Mouse (Mus musculus): ENCODE measurements at regions not wholly inside any gene's neighbourhood (a gene's known extent, or its start where the extent isn't known, plus 50 kb on each side); places are given as distances from the start of the nearest gene placed in this dataset.

GRCm38 (mm10) chr8:92427801-92428200, 70.4 kb downstream of the Irx5 start:
- Histone ChIP-seq H3K4me1 (ENCODE audit: control insufficient read depth, insufficient read depth, low read length) (no peaks in the 10 kb centered on the region), H3K9me3 (replicated peaks; ENCODE audit: control insufficient read depth, low read length) (no peaks in the 10 kb centered on the region)

GRCm38 (mm10) chr8:92437075-92437663, 79.7 kb downstream of the Irx5 start:
- no peak overlapping the region for H3K4me2 ChIP-seq (ENCODE audit: low read depth, low read length)
- no peaks in the 10 kb centered on the region for H3K36me3 ChIP-seq (ENCODE audit: control insufficient read depth, insufficient read depth, low read length)
- H3K4me3 ChIP-seq (replicated peaks; ENCODE audit: low read length) = no peak overlapping the region
- no peaks in the 10 kb centered on the region for H3K9me3 ChIP-seq (replicated peaks; ENCODE audit: control insufficient read depth, low read length)
- H3K27ac ChIP-seq (ENCODE audit: low read length) = no peak overlapping the region
- 65% methylated on average over 15 of the region's 15 CpGs for WGBS
- H3K9ac ChIP-seq (ENCODE audit: low read length) = no peak overlapping the region
- H3K27me3 ChIP-seq (ENCODE audit: control insufficient read depth, insufficient read depth, low read length) = no peaks in the 10 kb centered on the region
- no peak for ATAC-seq (ENCODE audit: insufficient read depth, low FRiP score)
- no peaks in the 10 kb centered on the region for H3K4me1 ChIP-seq (ENCODE audit: control insufficient read depth, insufficient read depth, low read length)

More at GRCm38 (mm10) chr8:92427801-92428200, 70.4 kb downstream of the Irx5 start:
- Histone ChIP-seq H3K4me2 (ENCODE audit: low read depth, low read length) (no peak overlapping the region), H3K27me3 (ENCODE audit: control insufficient read depth, insufficient read depth, low read length) (no peaks in the 10 kb centered on the region), H3K27ac (ENCODE audit: low read length) (no peak overlapping the region), H3K9ac (ENCODE audit: low read length) (no peak overlapping the region), H3K36me3 (ENCODE audit: control insufficient read depth, insufficient read depth, low read length) (no peaks in the 10 kb centered on the region), H3K4me3 (replicated peaks; ENCODE audit: low read length) (no peak overlapping the region)
- ATAC-seq (ENCODE audit: insufficient read depth, low FRiP score) = no peak
- 69% methylated on average over 9 of the region's 9 CpGs for WGBS

DNA sequence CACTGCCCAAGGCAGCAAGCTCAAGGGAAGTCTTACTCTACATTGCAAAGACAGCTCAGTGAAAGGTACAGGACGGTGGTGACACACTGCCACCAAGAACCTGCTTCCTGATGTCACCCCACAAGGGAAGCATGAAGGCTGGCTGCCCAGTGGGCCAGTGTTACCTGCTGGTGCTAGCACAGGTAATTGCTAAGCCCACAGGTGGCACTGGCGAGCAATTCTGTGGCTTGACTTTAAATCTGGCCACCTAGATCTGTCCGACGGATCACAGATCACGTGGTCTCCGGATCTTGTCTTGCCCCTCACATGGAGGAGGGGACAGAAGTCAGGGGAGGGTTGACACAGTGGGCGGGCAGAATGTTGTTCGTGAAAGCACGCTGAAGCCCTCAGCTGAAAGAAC, 80.9 kb downstream of the Irx5 start:
- H3K4me2 ChIP-seq (ENCODE audit: low read depth, low read length) = no peak overlapping the region

GRCm38 (mm10) chr8:92439713-92440436, 82.5 kb downstream of the Irx5 start:
- Histone ChIP-seq H3K27me3 (ENCODE audit: control insufficient read depth, insufficient read depth, low read length) (no peaks in the 10 kb centered on the region), H3K36me3 (ENCODE audit: control insufficient read depth, insufficient read depth, low read length) (no peaks in the 10 kb centered on the region), H3K9ac (ENCODE audit: low read length) (no peak overlapping the region), H3K4me1 (ENCODE audit: control insufficient read depth, insufficient read depth, low read length) (no peaks in the 10 kb centered on the region), H3K4me2 (ENCODE audit: low read depth, low read length) (no peak overlapping the region), H3K27ac (ENCODE audit: low read length) (no peak overlapping the region), H3K9me3 (replicated peaks; ENCODE audit: control insufficient read depth, low read length) (no peaks in the 10 kb centered on the region), H3K4me3 (replicated peaks; ENCODE audit: low read length) (no peak overlapping the region)
- no peak for ATAC-seq (ENCODE audit: insufficient read depth, low FRiP score)
- WGBS = 53% methylated on average over 9 of the region's 9 CpGs

More for the DNA sequence above, 80.9 kb downstream of the Irx5 start:
- Histone ChIP-seq H3K4me1 (ENCODE audit: control insufficient read depth, insufficient read depth, low read length) (no peaks in the 10 kb centered on the region), H3K27ac (ENCODE audit: low read length) (no peak overlapping the region), H3K36me3 (ENCODE audit: control insufficient read depth, insufficient read depth, low read length) (no peaks in the 10 kb centered on the region), H3K9me3 (replicated peaks; ENCODE audit: control insufficient read depth, low read length) (no peaks in the 10 kb centered on the region), H3K9ac (ENCODE audit: low read length) (no peak overlapping the region), H3K4me3 (replicated peaks; ENCODE audit: low read length) (no peak overlapping the region), H3K27me3 (ENCODE audit: control insufficient read depth, insufficient read depth, low read length) (no peaks in the 10 kb centered on the region)
- no peak for ATAC-seq (ENCODE audit: insufficient read depth, low FRiP score)
- 36% methylated on average over 9 of the region's 9 CpGs for WGBS

DNA sequence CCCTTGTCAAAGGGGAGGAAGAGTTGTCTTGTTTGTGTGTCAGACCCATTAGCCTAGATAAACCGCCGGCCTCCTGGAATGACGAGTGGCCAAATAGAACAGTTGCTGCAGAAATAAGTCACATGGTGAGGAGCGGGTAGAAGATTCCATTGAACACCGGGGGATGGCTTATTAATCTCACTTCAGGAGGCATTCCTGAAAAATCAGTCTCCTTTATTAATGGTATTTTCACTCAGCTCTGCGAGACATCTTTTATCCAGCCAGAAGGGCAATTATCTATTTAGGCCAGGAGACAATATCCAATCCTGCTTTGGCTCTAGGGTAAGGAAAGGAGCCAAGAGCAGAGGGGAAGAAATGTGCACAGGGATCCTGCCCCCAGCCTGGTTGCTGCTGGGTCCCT, 84.7 kb downstream of the Irx5 start:
- H3K27ac ChIP-seq (ENCODE audit: low read length) = no peak overlapping the region
- 38% methylated on average over 6 of the region's 6 CpGs for WGBS

DNA sequence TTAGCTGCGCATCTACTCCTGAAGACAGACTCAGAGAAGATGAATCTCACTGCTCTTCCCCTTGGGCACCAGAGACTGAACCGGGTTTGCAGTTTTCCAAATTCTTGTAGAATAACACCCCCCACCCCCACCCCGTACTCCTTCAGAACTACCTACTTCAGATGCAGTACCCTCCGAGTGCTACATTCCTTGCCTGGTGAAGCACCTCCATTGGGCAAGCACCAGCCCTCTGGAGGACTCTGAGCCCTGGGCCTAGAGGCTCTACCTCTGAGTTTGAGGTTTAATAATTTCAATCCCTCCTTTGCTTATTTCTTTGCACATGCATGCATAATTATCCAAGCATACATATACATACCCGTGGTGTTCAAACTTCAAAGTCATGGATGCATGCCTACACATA, 101.9 kb downstream of the Irx5 start:
- H3K9ac ChIP-seq (ENCODE audit: low read length) = no peak overlapping the region
- 81% methylated on average over 5 of the region's 5 CpGs for WGBS
- H3K27me3 ChIP-seq (ENCODE audit: control insufficient read depth, insufficient read depth, low read length) = peaks cover 40% of the 10 kb centered on the region

More for the DNA sequence above, 84.7 kb downstream of the Irx5 start:
- no peak overlapping the region for H3K4me3 ChIP-seq (replicated peaks; ENCODE audit: low read length)
- no peaks in the 10 kb centered on the region for H3K36me3 ChIP-seq (ENCODE audit: control insufficient read depth, insufficient read depth, low read length)
- no peak overlapping the region for H3K9ac ChIP-seq (ENCODE audit: low read length)
- H3K4me2 ChIP-seq (ENCODE audit: low read depth, low read length) = no peak overlapping the region
- no peaks in the 10 kb centered on the region for H3K4me1 ChIP-seq (ENCODE audit: control insufficient read depth, insufficient read depth, low read length)
- H3K9me3 ChIP-seq (replicated peaks; ENCODE audit: control insufficient read depth, low read length) = no peaks in the 10 kb centered on the region
- ATAC-seq (ENCODE audit: insufficient read depth, low FRiP score) = no peak
- H3K27me3 ChIP-seq (ENCODE audit: control insufficient read depth, insufficient read depth, low read length) = no peaks in the 10 kb centered on the region

GRCm38 (mm10) chr8:92460129-92460953, 102.9 kb downstream of the Irx5 start:
- no peaks in the 10 kb centered on the region for H3K9me3 ChIP-seq (replicated peaks; ENCODE audit: control insufficient read depth, low read length)
- H3K27ac ChIP-seq (ENCODE audit: low read length) = no peak overlapping the region
- ATAC-seq (ENCODE audit: insufficient read depth, low FRiP score) = no peak
- H3K4me2 ChIP-seq (ENCODE audit: low read depth, low read length) = peak overlapping the region; percentile 90
- H3K4me1 ChIP-seq (ENCODE audit: control insufficient read depth, insufficient read depth, low read length) = no peaks in the 10 kb centered on the region
- peak overlapping the region; percentile 55 for H3K4me3 ChIP-seq (replicated peaks; ENCODE audit: low read length)
- no peaks in the 10 kb centered on the region for H3K36me3 ChIP-seq (ENCODE audit: control insufficient read depth, insufficient read depth, low read length)
- under 1% methylated on average over 93 of the region's 93 CpGs for WGBS
- H3K27me3 ChIP-seq (ENCODE audit: control insufficient read depth, insufficient read depth, low read length) = peaks cover 40% of the 10 kb centered on the region
- H3K9ac ChIP-seq (ENCODE audit: low read length) = peak overlapping the region; percentile 62

More for the DNA sequence above, 101.9 kb downstream of the Irx5 start:
- no peaks in the 10 kb centered on the region for H3K4me1 ChIP-seq (ENCODE audit: control insufficient read depth, insufficient read depth, low read length)
- H3K9me3 ChIP-seq (replicated peaks; ENCODE audit: control insufficient read depth, low read length) = no peaks in the 10 kb centered on the region
- H3K27ac ChIP-seq (ENCODE audit: low read length) = no peak overlapping the region
- no peaks in the 10 kb centered on the region for H3K36me3 ChIP-seq (ENCODE audit: control insufficient read depth, insufficient read depth, low read length)
- no peak overlapping the region for H3K4me2 ChIP-seq (ENCODE audit: low read depth, low read length)
- no peak overlapping the region for H3K4me3 ChIP-seq (replicated peaks; ENCODE audit: low read length)
- no peak for ATAC-seq (ENCODE audit: insufficient read depth, low FRiP score)

- H3K27me3 ChIP-seq (ENCODE audit: control insufficient read depth, insufficient read depth, low read length) = peaks cover 4% of the 10 kb centered on the region; the same call in 1 of the 2 replicates
- 55% methylated on average over 19 of the region's 19 CpGs for WGBS
- H3K9me3 ChIP-seq (replicated peaks; ENCODE audit: control insufficient read depth, low read length) = no peaks in the 10 kb centered on the region
- no peak overlapping the region for H3K27ac ChIP-seq (ENCODE audit: low read length)
- H3K36me3 ChIP-seq (ENCODE audit: control insufficient read depth, insufficient read depth, low read length) = no peaks in the 10 kb centered on the region
- no peak for ATAC-seq (ENCODE audit: insufficient read depth, low FRiP score)
- no peaks in the 10 kb centered on the region for H3K4me1 ChIP-seq (ENCODE audit: control insufficient read depth, insufficient read depth, low read length)
- H3K4me3 ChIP-seq (replicated peaks; ENCODE audit: low read length) = no peak overlapping the region
- H3K9ac ChIP-seq (ENCODE audit: low read length) = no peak overlapping the region
- no peak overlapping the region for H3K4me2 ChIP-seq (ENCODE audit: low read depth, low read length)
Measured at GRCm38 (mm10) chr8:92469141-92470000, 111.9 kb downstream of the Irx5 start.
